Mouse (Mus musculus) layer of hippocampus, adult 9-10 months (tissue): Measurements from ENCODE around the gene Msto1.
"Not testable (repeated sequence)": the region's sequence is repeated elsewhere in the genome, so short reads cannot be mapped to it uniquely, and the experiment has no call there.

ENCODE experiments used
- DNase-seq: peaks from one replicate; pipeline ENCODE4 v3.0.0; 2022; ENCODE audit warnings: low spot score

Msto1 gene

GRCm38 (mm10) chr3:88905209-88905608, 8.6 kb downstream of the Msto1 start:
- DNase-seq = no peak

- no peak for DNase-seq
Measured at GRCm38 (mm10) chr3:88904803-88905202, 9.0 kb downstream of the Msto1 start.

DNA sequence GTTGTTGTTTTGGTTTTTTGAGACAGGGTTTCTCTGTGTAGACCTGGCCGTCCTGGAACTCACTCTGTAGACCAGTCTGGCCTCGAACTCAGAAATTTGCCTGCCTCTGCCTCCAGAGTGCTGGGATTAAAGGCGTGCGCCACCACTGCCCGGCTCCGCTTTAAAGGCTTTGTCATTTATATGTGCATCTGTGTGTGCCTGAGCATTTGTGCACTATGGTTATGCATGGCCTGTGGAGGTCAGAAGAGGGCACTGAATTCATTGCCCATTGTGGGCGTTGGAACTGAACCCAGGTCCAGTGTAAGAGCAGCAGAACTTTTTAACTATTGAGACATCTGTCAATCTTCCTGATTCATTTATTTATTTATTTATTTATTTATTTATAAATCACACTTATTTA, 20.8 kb downstream of the Msto1 start:
- not testable (repeated sequence) for DNase-seq

- not testable (repeated sequence) for DNase-seq
Measured at GRCm38 (mm10) chr3:88882536-88882935, 31.3 kb downstream of the Msto1 start.

DNA sequence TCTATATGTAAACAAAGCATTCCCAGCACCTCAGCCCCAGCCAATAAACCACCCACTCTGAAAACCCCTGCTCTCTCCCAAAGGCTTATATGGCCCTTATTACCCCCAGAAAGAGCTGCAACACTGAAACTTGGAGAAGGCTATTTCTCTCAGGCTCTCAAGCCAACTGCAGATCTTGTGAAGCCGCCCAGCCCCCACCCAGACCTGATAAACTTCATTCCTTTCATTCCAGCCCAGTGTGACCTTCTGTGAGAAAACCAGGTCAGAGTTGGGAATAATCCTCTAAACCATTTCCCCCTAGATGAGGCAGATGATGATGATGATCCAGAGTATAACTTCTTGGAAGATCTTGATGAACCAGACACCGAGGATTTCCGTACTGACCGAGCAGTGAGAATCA, 45.4 kb downstream of the Msto1 start:
- DNase-seq = not testable (repeated sequence)

GRCm38 (mm10) chr3:88867177-88867576, 46.6 kb downstream of the Msto1 start:
- not testable (repeated sequence) for DNase-seq

GRCm38 (mm10) chr3:88866735-88867134, 47.1 kb downstream of the Msto1 start:
- DNase-seq = not testable (repeated sequence)

GRCm38 (mm10) chr3:88862129-88862528, 51.7 kb downstream of the Msto1 start:
- DNase-seq = no peak

DNA sequence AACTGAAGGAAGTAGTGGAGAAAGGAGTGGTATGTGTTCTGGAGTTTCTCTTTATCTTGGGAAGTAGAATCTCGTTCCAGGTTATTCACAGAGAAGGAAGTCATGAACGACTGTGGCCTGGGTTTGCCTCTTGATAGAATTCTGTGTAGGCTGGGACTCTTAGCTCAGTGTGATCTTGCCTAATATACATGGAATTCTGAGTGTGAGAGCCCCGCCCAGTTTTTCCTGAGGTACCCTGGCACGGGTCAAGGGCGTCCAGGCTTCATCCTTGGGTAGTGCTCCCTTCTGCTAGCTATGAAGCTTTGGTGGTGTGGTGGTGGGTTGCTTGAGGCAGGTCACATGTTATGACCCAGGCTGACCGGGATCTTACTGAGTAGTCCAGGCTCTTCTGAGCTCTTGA, 58.0 kb downstream of the Msto1 start:
- DNase-seq = no peak
